Mouse (Mus musculus): Measurements from ENCODE around the gene Romo1. TPM values are rescaled to one million over a fixed set of nuclear protein-coding genes. Genes with fewer than 3 reads are reported as not detected.
"Not testable (repeated sequence)": the region's sequence is repeated elsewhere in the genome, so short reads cannot be mapped to it uniquely, and the experiment has no call there.

Romo1 gene
- polyA plus RNA-seq, 1 experiment from 2014 or later: 502 TPM

DNA sequence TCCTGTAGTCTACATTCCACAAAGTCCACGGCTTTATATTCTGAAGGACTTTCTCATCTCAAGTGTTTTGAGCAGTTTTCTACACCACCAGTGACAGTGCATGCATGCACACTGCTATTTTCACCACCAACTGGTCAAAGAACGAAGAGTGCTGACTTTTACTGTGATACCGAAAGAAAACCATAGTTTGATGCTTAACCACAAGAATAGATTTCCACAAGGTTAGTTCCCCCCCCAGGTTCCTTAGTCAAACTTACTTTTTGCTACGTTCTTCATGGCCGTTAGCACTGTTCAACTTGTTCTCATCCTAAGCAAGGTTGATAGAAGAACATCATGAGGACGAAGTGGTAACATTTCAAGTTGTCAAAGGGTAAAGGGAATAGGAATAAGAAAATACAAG is 33.2 kb downstream of the Romo1 start:
- peaks cover 13% of the 10 kb centered on the region for H3K4me1 ChIP-seq (ENCODE audit: control insufficient read depth, insufficient read depth, low read length)
- H3K4me3 ChIP-seq (ENCODE audit: low read depth, low read length): no peak overlapping the region
- H3K27me3 ChIP-seq (replicated peaks; ENCODE audit: control insufficient read depth, insufficient read depth, low read length): no peaks in the 10 kb centered on the region
- H3K4me2 ChIP-seq (ENCODE audit: low read length): no peak overlapping the region
- H3K9me3 ChIP-seq (replicated peaks; ENCODE audit: control insufficient read depth, low read length): no peaks in the 10 kb centered on the region
- H3K36me3 ChIP-seq (ENCODE audit: control insufficient read depth, insufficient read depth, low read length): peaks cover 47% of the 10 kb centered on the region
- no peak for DNase-seq (ENCODE audit: low spot score)
- no peak overlapping the region for H3K27ac ChIP-seq (ENCODE audit: low read depth, low read length)
- no peak for ATAC-seq
- H3K9ac ChIP-seq (ENCODE audit: low read length): no peak overlapping the region
- WGBS: 87% methylated on average over 6 of the region's 6 CpGs

- Histone ChIP-seq H3K27me3 (replicated peaks; ENCODE audit: control insufficient read depth, insufficient read depth, low read length) (no peaks in the 10 kb centered on the region), H3K4me3 (ENCODE audit: low read depth, low read length) (peak overlapping the region; percentile 100), H3K27ac (ENCODE audit: low read depth, low read length) (no peak overlapping the region), H3K36me3 (ENCODE audit: control insufficient read depth, insufficient read depth, low read length) (peaks cover 42% of the 10 kb centered on the region), H3K4me2 (ENCODE audit: low read length) (peak overlapping the region; percentile 77; the same call in 1 of the 2 replicates), H3K4me1 (ENCODE audit: control insufficient read depth, insufficient read depth, low read length) (peaks cover 13% of the 10 kb centered on the region), H3K9me3 (replicated peaks; ENCODE audit: control insufficient read depth, low read length) (no peaks in the 10 kb centered on the region), H3K9ac (ENCODE audit: low read length) (no peak overlapping the region)
- ATAC-seq: no peak
- no peak for DNase-seq (ENCODE audit: low spot score)
- WGBS: 87% methylated on average over 7 of the region's 7 CpGs
Measured at GRCm38 (mm10) chr2:156177651-156178050, 33.8 kb downstream of the Romo1 start.

DNA sequence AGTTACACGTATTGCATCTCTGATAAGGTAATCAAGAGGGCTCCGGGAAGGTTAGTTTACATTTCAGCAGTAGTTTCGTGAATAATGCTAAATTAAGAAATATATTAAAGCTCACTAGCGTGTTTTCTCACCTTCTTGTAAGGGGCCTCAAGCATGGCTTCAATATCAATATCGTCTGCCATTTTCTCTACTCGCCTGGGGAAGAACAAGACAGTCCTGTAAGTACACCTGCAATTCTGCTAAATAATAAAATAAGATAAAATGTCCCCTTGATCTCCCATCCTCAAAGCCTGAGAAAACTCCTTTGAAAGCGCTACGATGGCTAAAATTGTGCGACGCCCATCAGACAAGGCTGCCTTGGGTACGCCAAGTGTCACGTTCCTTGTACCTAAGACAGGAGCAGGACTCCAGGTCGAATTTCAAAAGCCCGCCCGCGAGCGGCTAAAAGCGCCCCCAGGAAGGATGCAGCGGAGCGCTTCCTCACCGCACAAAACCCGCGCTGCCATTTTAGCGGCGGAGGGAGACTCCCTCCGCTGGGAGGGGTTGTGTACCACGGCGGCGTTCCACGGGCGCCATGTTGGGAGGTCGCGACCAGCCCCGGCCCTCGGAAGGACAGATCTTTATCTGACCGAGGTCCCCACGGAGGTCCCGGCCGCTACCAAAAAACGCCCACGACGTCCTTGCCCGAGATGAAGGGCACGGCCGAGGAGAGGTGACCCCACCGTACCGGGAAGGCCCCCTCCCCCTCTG is 35.4 kb downstream of the Romo1 start:
- Histone ChIP-seq H3K4me2 (ENCODE audit: low read length) (peak overlapping the region; percentile 77), H3K36me3 (ENCODE audit: control insufficient read depth, insufficient read depth, low read length) (peaks cover 31% of the 10 kb centered on the region), H3K4me3 (ENCODE audit: low read depth, low read length) (peak overlapping the region; percentile 100), H3K4me1 (ENCODE audit: control insufficient read depth, insufficient read depth, low read length) (peaks cover 13% of the 10 kb centered on the region), H3K27ac (ENCODE audit: low read depth, low read length) (peak overlapping the region; percentile 98), H3K27me3 (replicated peaks; ENCODE audit: control insufficient read depth, insufficient read depth, low read length) (no peaks in the 10 kb centered on the region), H3K9ac (ENCODE audit: low read length) (peak overlapping the region; percentile 100), H3K9me3 (replicated peaks; ENCODE audit: control insufficient read depth, low read length) (no peaks in the 10 kb centered on the region)
- peak; percentile 47 for ATAC-seq
- DNase-seq (ENCODE audit: low spot score): peak; percentile 87
- WGBS: 2% methylated on average over 47 of the region's 47 CpGs

DNA sequence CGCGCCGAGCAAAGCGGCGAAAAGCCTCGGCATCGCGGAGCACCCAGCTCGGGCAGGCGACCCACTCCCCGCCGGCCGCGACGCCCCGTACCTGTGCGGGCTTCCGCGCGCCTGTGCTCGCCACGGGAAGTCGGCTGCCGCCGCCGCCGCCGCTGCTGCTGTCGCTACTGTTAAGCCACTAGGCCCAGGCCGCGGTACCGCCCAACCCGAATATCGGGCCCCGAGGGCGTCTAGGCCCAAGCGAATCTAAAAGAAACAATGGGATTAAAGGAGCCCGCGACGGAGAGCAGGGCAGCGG is 35.9 kb downstream of the Romo1 start:
- peaks cover 26% of the 10 kb centered on the region for H3K36me3 ChIP-seq (ENCODE audit: control insufficient read depth, insufficient read depth, low read length)
- peak overlapping the region; percentile 100 for H3K9ac ChIP-seq (ENCODE audit: low read length)
- 0% methylated on average over 38 of the region's 41 CpGs for WGBS
- peaks cover 13% of the 10 kb centered on the region for H3K4me1 ChIP-seq (ENCODE audit: control insufficient read depth, insufficient read depth, low read length)
- no peak for DNase-seq (ENCODE audit: low spot score)
- peak overlapping the region; percentile 98 for H3K27ac ChIP-seq (ENCODE audit: low read depth, low read length)
- H3K9me3 ChIP-seq (replicated peaks; ENCODE audit: control insufficient read depth, low read length): no peaks in the 10 kb centered on the region
- H3K27me3 ChIP-seq (replicated peaks; ENCODE audit: control insufficient read depth, insufficient read depth, low read length): no peaks in the 10 kb centered on the region
- peak overlapping the region; percentile 100 for H3K4me3 ChIP-seq (ENCODE audit: low read depth, low read length)
- ATAC-seq: peak; percentile 40; the same call in 1 of the 2 replicates
- H3K4me2 ChIP-seq (ENCODE audit: low read length): no peak overlapping the region

DNA sequence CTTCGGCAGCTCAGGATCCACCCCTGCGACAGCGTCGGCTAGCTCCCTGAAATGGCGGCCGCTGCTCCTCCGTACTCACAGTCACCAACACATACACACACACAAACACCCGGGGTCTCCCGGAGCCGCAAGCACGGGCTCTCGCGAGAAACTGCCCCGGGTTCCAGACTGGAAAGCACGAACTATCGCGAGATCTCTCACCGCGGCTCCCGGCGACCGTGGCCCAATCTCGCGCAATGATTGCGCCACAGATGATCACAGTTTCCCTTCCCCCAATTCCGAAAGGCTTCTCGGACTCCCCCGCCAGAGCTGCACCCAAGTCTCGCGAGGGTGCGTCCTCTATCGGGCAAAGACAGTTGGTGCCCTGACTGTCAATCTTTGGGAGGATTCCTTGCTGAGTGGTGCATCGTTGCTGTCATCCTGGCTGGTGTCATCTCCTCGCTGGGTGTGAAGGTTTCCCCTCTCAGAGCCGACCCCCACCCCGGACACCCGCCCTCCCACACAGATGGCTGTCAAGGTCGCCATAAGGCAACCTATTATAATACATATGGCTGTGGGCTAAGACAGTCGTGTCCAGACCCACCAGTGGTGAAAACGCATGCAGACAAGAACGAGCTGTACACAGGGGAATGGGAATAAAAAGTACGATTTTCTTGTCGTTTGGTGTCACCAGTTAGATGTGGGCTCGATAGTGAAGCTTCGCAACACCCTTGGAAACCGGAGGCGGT is 36.4 kb downstream of the Romo1 start, which contains the start of gene Rbm39:
Gene Rbm39 (minus strand): TSS at position 145 of the 728 bp plus-strand sequence.
- ATAC-seq: peak; percentile 97
- under 1% methylated on average over 47 of the region's 47 CpGs for WGBS
- peak within 1 kb of the TSS; percentile 77 for H3K4me2 ChIP-seq (ENCODE audit: low read length)
- no peaks in the 10 kb centered on the region for H3K9me3 ChIP-seq (replicated peaks; ENCODE audit: control insufficient read depth, low read length)
- H3K27me3 ChIP-seq (replicated peaks; ENCODE audit: control insufficient read depth, insufficient read depth, low read length): no peaks in the 10 kb centered on the region
- peaks cover 13% of the 10 kb centered on the region for H3K4me1 ChIP-seq (ENCODE audit: control insufficient read depth, insufficient read depth, low read length)
- DNase-seq (ENCODE audit: low spot score): peak; percentile 100
- peaks cover 23% of the 10 kb centered on the region for H3K36me3 ChIP-seq (ENCODE audit: control insufficient read depth, insufficient read depth, low read length)
- peak within 1 kb of the TSS; percentile 100 for H3K4me3 ChIP-seq (ENCODE audit: low read depth, low read length)
- H3K27ac ChIP-seq (ENCODE audit: low read depth, low read length): peak within 1 kb of the TSS; percentile 98
- peak within 1 kb of the TSS; percentile 100 for H3K9ac ChIP-seq (ENCODE audit: low read length)

- Histone ChIP-seq H3K36me3 (ENCODE audit: control insufficient read depth, insufficient read depth, low read length) (peaks cover 17% of the 10 kb centered on the region), H3K4me2 (ENCODE audit: low read length) (peak overlapping the region; percentile 64), H3K27me3 (replicated peaks; ENCODE audit: control insufficient read depth, insufficient read depth, low read length) (no peaks in the 10 kb centered on the region), H3K4me3 (ENCODE audit: low read depth, low read length) (peak overlapping the region; percentile 100), H3K4me1 (ENCODE audit: control insufficient read depth, insufficient read depth, low read length) (peaks cover 13% of the 10 kb centered on the region), H3K9ac (ENCODE audit: low read length) (peak overlapping the region; percentile 79), H3K27ac (ENCODE audit: low read depth, low read length) (peak overlapping the region; percentile 96), H3K9me3 (replicated peaks; ENCODE audit: control insufficient read depth, low read length) (no peaks in the 10 kb centered on the region)
- ATAC-seq (no peak), DNase-seq (ENCODE audit: low spot score) (no peak)
- WGBS: 14% methylated on average over 8 of the region's 8 CpGs
Measured at GRCm38 (mm10) chr2:156180824-156181590, 37.2 kb downstream of the Romo1 start.

- H3K27ac ChIP-seq (ENCODE audit: low read depth, low read length): no peak overlapping the region
Measured at GRCm38 (mm10) chr2:156181592-156181991, 37.8 kb downstream of the Romo1 start.

DNA sequence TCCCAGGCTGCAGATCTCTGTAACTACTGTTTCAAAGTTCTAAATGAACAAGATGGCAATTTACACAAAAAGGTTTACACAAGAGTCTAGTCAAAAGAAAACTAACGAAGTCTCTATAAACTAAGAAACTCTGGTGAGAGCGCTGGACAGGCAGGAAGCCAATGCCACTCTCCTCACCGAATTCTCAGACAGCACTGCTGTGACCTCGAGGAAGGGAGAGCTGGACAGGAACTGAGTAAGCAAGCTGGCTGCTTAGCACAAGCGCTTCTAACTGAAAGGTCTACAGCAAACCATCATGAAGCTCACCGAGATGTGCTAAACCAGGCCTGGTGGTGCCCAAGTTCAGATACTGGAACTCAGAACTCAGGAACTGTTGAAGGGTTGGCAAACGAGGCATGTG is 45.4 kb downstream of the Romo1 start:
- H3K4me2 ChIP-seq (ENCODE audit: low read length); H3K9me3 ChIP-seq (replicated peaks; ENCODE audit: control insufficient read depth, low read length); H3K9ac ChIP-seq (ENCODE audit: low read length); H3K4me3 ChIP-seq (ENCODE audit: low read depth, low read length); H3K36me3 ChIP-seq (ENCODE audit: control insufficient read depth, insufficient read depth, low read length); H3K27ac ChIP-seq (ENCODE audit: low read depth, low read length); DNase-seq (ENCODE audit: low spot score); ATAC-seq; H3K4me1 ChIP-seq (ENCODE audit: control insufficient read depth, insufficient read depth, low read length); H3K27me3 ChIP-seq (replicated peaks; ENCODE audit: control insufficient read depth, insufficient read depth, low read length): not testable (repeated sequence)
- WGBS: 78% methylated on average over 7 of the region's 7 CpGs

More at GRCm38 (mm10) chr2:156181592-156181991, 37.8 kb downstream of the Romo1 start:
- no peak overlapping the region for H3K4me2 ChIP-seq (ENCODE audit: low read length)
- no peak overlapping the region for H3K9ac ChIP-seq (ENCODE audit: low read length)
- H3K27me3 ChIP-seq (replicated peaks; ENCODE audit: control insufficient read depth, insufficient read depth, low read length): no peaks in the 10 kb centered on the region
- H3K4me1 ChIP-seq (ENCODE audit: control insufficient read depth, insufficient read depth, low read length): peaks cover 13% of the 10 kb centered on the region
- no peaks in the 10 kb centered on the region for H3K9me3 ChIP-seq (replicated peaks; ENCODE audit: control insufficient read depth, low read length)
- no peak overlapping the region for H3K4me3 ChIP-seq (ENCODE audit: low read depth, low read length)
- H3K36me3 ChIP-seq (ENCODE audit: control insufficient read depth, insufficient read depth, low read length): peaks cover 16% of the 10 kb centered on the region
- DNase-seq (ENCODE audit: low spot score) (no peak), ATAC-seq (no peak)
- WGBS: 63% methylated on average over 2 of the region's 2 CpGs
